Mouse (Mus musculus) T-helper 17 cell (primary cell): ENCODE measurements around the gene Hnmt.
"Not testable (repeated sequence)": the region's sequence is repeated elsewhere in the genome, so short reads cannot be mapped to it uniquely, and the experiment has no call there.

Experiments used
- in situ Hi-C, 2 experiments: fragments of 300-600 bp; cut with MboI, MseI; formaldehyde crosslinking; loops; 1 replicate in 1 of 2; 2 replicates in 1 of 2; pipeline ENCODE4 v1.15.1; 2025; ENCODE audit warnings: high pct_unique_total_duplicates in 2 of 2

Gene Hnmt

GRCm38 (mm10) chr2:24049344-24049990, at the start of gene Hnmt:
Gene Hnmt, minus strand, starts transcription at chr2:24049394.
- in situ Hi-C loops: no loop called here

- in situ Hi-C loops: no loop called here
These were observed 47.3 kb upstream of the Hnmt start, which contains the start of gene Tbpl2 for GRCm38 (mm10) chr2:24096495-24096894. Gene Tbpl2, minus strand, starts transcription at chr2:24096595.

- in situ Hi-C loops: no loop called here
These were observed 41.7 kb upstream of the Hnmt start for GRCm38 (mm10) chr2:24090921-24091320.

- in situ Hi-C loops: no loop called here
These were observed 1.3 kb upstream of the Hnmt start for GRCm38 (mm10) chr2:24050459-24050858.

GRCm38 (mm10) chr2:24048480-24049097, 605 bp downstream of the Hnmt start:
- in situ Hi-C loops: no loop called here

- in situ Hi-C loops: no loop called here
These were observed 1.4 kb downstream of the Hnmt start for GRCm38 (mm10) chr2:24047551-24048479.

- in situ Hi-C loops: no loop called here
These were observed 6.3 kb downstream of the Hnmt start for GRCm38 (mm10) chr2:24042901-24043300.

GRCm38 (mm10) chr2:24040531-24040930, 8.7 kb downstream of the Hnmt start:
- in situ Hi-C loops: no loop called here

- in situ Hi-C loops: not testable (repeated sequence)
These were observed 29.8 kb downstream of the Hnmt start for GRCm38 (mm10) chr2:24019386-24019785.

- in situ Hi-C loops: no loop called here
These were observed 30.2 kb downstream of the Hnmt start for GRCm38 (mm10) chr2:24018966-24019365.

GRCm38 (mm10) chr2:24014957-24015356, 34.2 kb downstream of the Hnmt start:
- in situ Hi-C loops: no loop called here

GRCm38 (mm10) chr2:23999323-23999722, 49.9 kb downstream of the Hnmt start:
- in situ Hi-C loops: loop anchor here in 1 of 2 experiments (5.0 kb wide), 1 partner anchor 72 kb away; no protein-coding TSS in a partner anchor

GRCm38 (mm10) chr2:23998836-23999235, 50.4 kb downstream of the Hnmt start:
- in situ Hi-C loops: loop anchor here in 1 of 2 experiments (5.0 kb wide), 1 partner anchor 72 kb away; no protein-coding TSS in a partner anchor

GRCm38 (mm10) chr2:23996830-23997229, 52.4 kb downstream of the Hnmt start:
- in situ Hi-C loops: loop anchor here in 1 of 2 experiments (5.0 kb wide), 1 partner anchor 70 kb away; no protein-coding TSS in a partner anchor

- in situ Hi-C loops: not testable (repeated sequence)
These were observed 59.1 kb downstream of the Hnmt start for GRCm38 (mm10) chr2:23990034-23990573.

- in situ Hi-C loops: no loop called here
These were observed 61.9 kb downstream of the Hnmt start for GRCm38 (mm10) chr2:23987283-23987682.

GRCm38 (mm10) chr2:23983343-23983742, 65.9 kb downstream of the Hnmt start:
- in situ Hi-C loops: no loop called here

GRCm38 (mm10) chr2:23982860-23983259, 66.3 kb downstream of the Hnmt start:
- in situ Hi-C loops: no loop called here

- in situ Hi-C loops: not testable (repeated sequence)
These were observed 88.4 kb downstream of the Hnmt start for GRCm38 (mm10) chr2:23960659-23961274.
